Mouse (Mus musculus) megakaryocyte-erythroid progenitor cell, adult 5-6 weeks (primary cell): Measurements from ENCODE around the gene Igf2r. TPM values are rescaled to one million over a fixed set of nuclear protein-coding genes. Genes with fewer than 3 reads are reported as not detected.

Source experiments
- ATAC-seq: replicated peaks from 2 replicates; pipeline ENCODE4 v1.8.0; 2016; ENCODE audit warnings: mild to moderate bottlenecking, inconsistent platforms; ENCODE audit not compliant: severe bottlenecking, poor library complexity, low FRiP score, low TSS enrichment
- total RNA-seq, 2 experiments: library from RNA; stranded (forward) in 1 of 2; stranded (reverse) in 1 of 2; fragments of 200-1000, 215-1000 nt in 1 of 2; fragments of >200 nt in 1 of 2; fragmentation: Nextera tagmentation in 1 of 2; gene quantifications; 2 replicates each; pipeline ENCODE4 v1.2.3; 2014 to 2017

Gene Igf2r
- total RNA-seq, 2 experiments from 2014 or later = 10.2 to 19.7 TPM

DNA sequence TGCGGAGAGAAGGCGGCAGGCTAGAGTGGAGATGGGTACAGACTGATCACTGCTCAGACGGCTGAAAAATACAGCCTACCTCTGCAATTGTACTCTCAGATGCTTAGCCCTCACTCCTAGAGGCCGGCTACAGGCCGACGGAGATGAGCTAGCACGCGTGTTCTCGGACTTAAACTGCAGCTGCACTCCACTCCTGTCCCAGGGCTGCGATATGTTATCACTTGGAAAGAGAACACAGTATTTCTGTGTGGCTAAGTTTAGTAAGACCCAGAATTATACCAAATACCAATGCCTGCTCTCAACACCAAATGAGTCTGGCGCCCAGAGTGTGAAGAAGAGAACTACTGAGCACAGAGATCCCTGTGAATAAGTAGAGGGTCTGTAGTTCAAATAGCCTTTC lies 116.9 kb downstream of the Igf2r start:
- no peak for ATAC-seq

DNA sequence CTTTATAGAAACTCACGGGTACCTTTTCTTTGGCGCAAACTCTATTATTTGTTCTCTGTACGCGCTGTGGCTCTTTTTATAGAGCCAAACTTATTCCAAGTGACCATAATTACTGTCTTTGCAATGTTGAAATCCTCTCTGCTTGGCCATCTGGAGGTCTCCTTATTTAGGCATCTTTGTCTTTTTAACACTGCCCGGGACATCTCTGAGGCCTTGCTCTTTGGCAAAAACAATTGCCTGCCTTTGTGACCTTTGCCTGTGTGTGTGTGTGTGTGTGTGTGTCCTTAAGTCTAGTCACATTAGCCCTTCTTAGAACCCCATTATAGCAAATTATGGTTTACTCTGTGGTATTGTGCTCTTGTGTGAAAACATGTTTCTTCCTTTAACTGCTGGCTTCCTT lies 124.0 kb downstream of the Igf2r start:
- no peak for ATAC-seq

DNA sequence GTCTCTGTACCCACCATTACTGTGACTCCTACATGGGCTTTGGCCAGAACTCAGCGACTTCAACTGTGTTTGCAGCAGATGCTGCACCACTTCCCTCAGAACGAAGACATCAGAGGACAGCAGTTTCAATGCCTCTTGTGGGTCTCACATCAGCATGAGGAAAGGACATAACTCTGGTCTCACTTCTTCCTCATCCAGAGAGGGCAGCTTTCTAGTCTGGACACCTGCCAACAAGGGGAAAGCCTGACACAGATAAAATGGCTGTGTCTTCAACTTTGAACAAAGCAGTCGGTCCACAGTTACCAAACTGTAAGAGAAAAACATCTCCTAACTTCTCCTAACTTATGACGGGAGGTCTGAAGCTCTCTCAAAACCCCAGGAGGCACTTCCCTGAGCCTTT lies 128.4 kb downstream of the Igf2r start:
- no peak for ATAC-seq

GRCm38 (mm10) chr17:12639585-12639984 lies 129.9 kb downstream of the Igf2r start:
- no peak for ATAC-seq

DNA sequence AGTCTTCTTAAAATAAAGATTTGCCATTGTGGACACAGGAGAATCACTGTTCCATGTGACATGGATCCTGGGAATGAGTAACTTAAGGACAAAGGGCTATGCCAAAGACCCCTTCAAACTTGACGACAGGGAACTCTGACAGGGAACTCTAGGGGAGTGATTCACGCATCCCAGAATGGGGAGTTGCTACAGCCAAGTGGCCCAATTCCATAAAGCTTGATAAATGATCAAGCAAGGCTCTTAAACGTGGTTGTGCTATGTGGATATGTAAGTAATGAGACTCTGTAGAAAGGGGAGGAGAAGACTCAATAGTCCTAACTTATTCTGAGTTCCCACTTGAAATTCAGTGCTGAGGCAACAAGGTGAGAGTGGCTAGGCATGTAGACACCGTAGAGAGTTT lies 134.7 kb downstream of the Igf2r start:
- no peak for ATAC-seq

Other genes with a start within 250 kb of the Igf2r start
- not detected in 2 replicates for gene Slc22a2, start 185.5 kb downstream of the Igf2r start, total RNA-seq (2014; fragmentation: Nextera tagmentation)
- gene Slc22a2, start 185.5 kb downstream of the Igf2r start, total RNA-seq (2017) = not detected in 2 replicates
- gene Slc22a1, start 93.8 kb downstream of the Igf2r start, total RNA-seq (2014; fragmentation: Nextera tagmentation) = not detected in 2 replicates
- not detected in 2 replicates for gene Slc22a1, start 93.8 kb downstream of the Igf2r start, total RNA-seq (2017)
- gene Mas1, start 98.5 kb upstream of the Igf2r start, total RNA-seq (2014; fragmentation: Nextera tagmentation) = not detected in 2 replicates
- not detected in 2 replicates for gene Mas1, start 98.5 kb upstream of the Igf2r start, total RNA-seq (2017)
- not detected in 2 replicates for gene Mrgprh, start 106.4 kb upstream of the Igf2r start, total RNA-seq (2014; fragmentation: Nextera tagmentation)
- not detected in 2 replicates for gene Mrgprh, start 106.4 kb upstream of the Igf2r start, total RNA-seq (2017)
- 12.4 TPM in 1 of 2 replicates, not detected in the other for gene Pnldc1, start 140.6 kb upstream of the Igf2r start, total RNA-seq (2014; fragmentation: Nextera tagmentation)
- gene Pnldc1, start 140.6 kb upstream of the Igf2r start, total RNA-seq (2017) = 0.15 TPM in 1 of 2 replicates, not detected in the other
- gene Tcp1, start 146.0 kb upstream of the Igf2r start, total RNA-seq (2014; fragmentation: Nextera tagmentation) = 481 and 497 TPM in 2 replicates
- gene Tcp1, start 146.0 kb upstream of the Igf2r start, total RNA-seq (2017) = 1,112 and 1,392 TPM in 2 replicates
- gene Mrpl18, start 146.7 kb upstream of the Igf2r start, total RNA-seq (2014; fragmentation: Nextera tagmentation) = 165 and 221 TPM in 2 replicates
- gene Mrpl18, start 146.7 kb upstream of the Igf2r start, total RNA-seq (2017) = 214 and 219 TPM in 2 replicates
- 0.33 TPM in 1 of 2 replicates, not detected in the other for gene Acat3, start 170.9 kb upstream of the Igf2r start, total RNA-seq (2014; fragmentation: Nextera tagmentation)
- gene Acat3, start 170.9 kb upstream of the Igf2r start, total RNA-seq (2017) = 0.80 and 1.3 TPM in 2 replicates
- 14.9 and 28.9 TPM in 2 replicates for gene Acat2, start 191.1 kb upstream of the Igf2r start, total RNA-seq (2014; fragmentation: Nextera tagmentation)
- gene Acat2, start 191.1 kb upstream of the Igf2r start, total RNA-seq (2017) = 19.2 and 20.2 TPM in 2 replicates
- 75.6 and 80.8 TPM in 2 replicates for gene Wtap, start 224.5 kb upstream of the Igf2r start, total RNA-seq (2014; fragmentation: Nextera tagmentation)
- gene Wtap, start 224.5 kb upstream of the Igf2r start, total RNA-seq (2017) = 367 and 387 TPM in 2 replicates
- 86.0 and 94.0 TPM in 2 replicates for gene Sod2, start 237.2 kb upstream of the Igf2r start, total RNA-seq (2014; fragmentation: Nextera tagmentation)
- 95.3 and 124 TPM in 2 replicates for gene Sod2, start 237.2 kb upstream of the Igf2r start, total RNA-seq (2017)